Mouse (Mus musculus): ENCODE results near the gene Stat3.

Gene Stat3

DNA sequence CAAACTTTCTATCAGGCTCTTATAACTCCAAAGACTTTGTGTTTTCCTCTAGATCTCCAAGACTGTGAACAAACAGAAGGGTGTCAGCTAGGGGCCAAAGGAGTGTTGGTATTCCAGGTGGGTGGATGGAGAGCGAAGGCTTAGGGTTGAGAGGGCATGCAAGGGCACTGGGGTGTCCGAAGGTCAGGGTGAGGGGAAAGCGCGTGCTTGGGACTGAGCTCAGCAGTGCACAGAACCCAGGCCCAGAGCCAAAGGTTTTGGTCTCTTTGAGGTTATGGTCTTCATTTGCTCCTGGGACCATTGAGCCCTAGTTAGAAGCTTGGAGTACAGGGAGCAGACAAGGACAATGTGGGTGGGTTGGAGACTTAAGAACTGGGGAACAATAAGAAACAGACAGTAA is 84.2 kb downstream of the Stat3 start:
- no peak for DNase-seq (ENCODE audit: low read depth, low spot score)

DNA sequence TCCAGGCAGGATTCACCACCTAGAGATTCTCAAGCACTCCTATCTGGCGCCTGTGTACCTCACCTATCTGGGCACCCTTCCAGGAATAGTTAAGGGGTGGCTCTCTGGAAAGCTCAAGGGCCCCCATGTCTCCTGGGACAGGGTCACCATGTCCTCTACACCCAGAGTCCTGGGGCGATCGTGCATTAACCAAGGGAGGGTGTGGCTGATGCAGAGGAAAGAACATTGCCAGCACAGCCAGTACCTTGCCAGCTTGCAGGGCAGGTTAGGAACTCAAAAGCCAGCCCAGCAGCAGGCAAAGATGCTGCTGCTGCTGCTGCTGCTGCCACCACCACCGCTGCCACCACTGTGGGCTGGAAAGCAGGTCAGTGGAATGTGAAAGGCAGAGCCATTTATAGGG is 85.1 kb downstream of the Stat3 start:
- no peak for DNase-seq (ENCODE audit: low read depth, low spot score)

DNA sequence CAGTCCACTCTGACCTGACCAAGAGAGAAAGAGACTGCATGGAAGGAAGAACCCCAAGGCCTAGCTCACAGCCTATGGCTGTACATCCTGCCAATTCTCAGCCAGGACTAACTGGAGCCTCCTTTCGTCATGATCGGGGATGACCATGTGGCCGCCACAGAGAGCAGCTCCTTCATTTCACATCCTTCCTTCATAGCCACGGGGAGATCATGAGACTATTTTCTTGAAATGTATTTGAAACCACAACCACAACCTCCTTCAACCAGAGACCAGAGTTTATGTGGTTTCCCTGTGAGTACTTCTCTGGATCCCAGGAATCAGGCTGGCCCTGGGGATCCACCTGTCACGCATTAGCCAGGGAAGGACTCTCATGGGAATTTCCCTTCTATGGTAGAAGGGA is 86.3 kb downstream of the Stat3 start:
- DNase-seq (ENCODE audit: low read depth, low spot score) = no peak

DNA sequence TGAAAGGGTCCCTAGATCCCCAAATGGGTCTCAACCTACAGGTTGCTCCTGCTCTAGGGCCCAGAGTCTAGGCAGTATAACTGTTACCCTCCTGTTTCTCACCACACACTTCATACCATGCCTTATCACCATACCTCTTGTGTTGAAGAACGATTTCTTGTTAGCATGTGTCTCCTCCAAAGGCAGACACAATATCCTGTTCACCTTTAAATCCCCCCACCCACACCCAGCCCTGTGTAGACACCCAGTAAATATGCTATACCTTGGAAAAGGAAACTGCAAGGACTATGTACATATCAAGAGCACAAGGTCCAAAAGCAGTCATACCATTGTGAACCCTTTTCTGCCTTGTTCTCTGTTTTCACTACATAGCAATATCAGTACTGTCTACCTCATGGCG is 87.3 kb downstream of the Stat3 start:
- DNase-seq (ENCODE audit: low read depth, low spot score) = no peak

DNA sequence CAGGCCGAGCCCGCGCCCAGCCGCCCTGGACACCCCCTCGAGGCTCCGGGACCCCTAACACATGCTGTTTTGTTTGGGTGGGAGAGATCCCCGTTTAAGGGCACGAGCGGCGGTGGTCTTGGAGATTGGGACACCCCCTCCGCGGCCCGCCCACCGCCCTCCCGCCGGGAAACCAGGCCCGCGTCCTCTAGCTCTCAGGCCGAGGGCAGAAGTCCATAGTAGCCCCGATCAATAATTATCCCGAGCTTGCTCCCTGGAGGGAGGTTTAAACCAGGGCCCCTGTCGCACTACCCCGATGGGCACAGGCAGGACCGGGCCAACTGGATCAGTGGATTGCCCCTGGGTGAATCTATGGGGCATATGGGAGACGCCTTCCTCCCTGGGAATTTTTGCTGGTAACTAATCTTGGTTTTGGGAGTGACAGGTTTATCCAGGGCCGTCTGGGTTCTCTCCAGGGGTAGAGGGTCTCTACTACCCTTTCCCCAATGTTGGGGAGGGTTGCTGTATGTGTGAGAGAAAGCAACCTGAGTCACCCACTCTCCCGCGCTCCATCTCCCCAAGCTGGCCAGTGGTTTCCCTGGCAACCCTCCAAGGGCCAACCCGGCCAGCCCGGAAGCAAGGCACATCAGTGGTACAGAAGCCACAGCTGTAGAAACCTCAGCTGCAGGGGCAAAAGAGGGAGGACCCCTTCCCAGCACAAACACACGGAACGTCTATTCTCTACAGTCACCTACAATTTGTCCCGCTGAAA is 88.4 kb downstream of the Stat3 start:
- peak; percentile 51 for DNase-seq (ENCODE audit: low read depth, low spot score)

DNA sequence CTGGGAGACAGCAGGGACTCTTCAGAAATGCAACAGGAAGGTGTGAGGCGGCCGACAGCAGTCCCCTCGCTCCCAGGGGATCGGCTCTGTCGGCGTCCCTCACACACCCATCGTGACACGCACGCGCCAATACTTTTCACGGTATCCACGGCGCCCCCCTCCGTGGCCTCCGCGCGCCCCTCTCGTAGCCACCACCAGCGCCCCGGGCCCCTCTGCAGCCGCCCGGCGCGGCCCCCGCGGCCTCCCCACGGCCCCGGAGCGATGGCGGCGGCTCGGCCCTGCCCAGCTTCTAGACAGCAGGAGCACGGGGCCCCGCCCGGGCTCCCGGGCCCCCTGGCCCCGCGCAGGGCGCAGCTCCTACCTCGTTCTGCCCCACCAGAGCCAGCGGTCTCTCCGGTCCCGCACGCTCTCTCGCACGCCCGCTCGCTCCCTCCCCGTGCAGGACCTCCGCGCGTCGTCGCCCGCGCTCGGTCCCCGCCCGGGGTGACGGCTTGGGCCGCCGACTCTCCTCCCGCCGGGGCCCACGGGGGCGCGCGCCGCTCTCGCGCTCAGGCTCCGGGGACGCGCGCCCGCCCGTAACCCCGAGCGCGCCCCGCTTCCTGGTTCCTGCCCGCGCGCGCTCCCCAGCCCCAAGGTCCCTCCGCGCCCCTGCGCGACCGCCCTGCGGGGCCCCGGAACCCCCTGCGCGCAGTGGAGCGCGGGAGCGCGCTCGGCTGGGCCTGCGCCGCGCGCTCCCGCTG is 89.1 kb downstream of the Stat3 start, which contains the start of gene Stat5b:
Stat5b (minus strand) TSS at position 687 of the 740 bp plus-strand sequence.
- peak; percentile 56 for DNase-seq (ENCODE audit: low read depth, low spot score)

DNA sequence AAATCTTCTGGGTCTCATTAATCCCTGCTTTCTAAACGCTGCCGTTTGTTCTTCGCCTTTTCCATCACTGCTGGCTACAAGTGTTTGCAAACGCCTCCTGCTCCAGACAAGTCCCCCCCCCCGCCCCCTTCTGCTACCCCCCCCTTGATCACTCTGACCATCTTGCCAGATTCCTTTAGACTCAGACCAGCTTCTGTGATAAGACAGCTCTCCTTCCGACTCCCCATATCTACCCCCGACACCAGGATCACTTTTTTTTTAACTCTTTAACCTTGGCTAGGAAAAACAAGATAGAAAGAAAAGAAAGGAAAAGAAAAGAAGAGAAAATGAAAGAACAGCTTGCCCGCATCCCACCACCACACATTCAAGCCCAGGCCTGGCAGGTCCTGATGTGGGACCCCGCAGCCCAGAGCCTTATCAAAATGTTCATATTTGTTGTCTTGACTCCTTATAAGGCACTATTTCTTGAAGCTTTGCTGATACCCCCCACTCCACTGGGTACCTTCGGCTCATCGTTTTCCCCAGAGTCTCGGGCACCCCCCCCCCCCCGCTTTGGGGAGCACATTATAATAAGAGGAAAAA is 89.8 kb downstream of the Stat3 start:
- DNase-seq (ENCODE audit: low read depth, low spot score) = no peak

DNA sequence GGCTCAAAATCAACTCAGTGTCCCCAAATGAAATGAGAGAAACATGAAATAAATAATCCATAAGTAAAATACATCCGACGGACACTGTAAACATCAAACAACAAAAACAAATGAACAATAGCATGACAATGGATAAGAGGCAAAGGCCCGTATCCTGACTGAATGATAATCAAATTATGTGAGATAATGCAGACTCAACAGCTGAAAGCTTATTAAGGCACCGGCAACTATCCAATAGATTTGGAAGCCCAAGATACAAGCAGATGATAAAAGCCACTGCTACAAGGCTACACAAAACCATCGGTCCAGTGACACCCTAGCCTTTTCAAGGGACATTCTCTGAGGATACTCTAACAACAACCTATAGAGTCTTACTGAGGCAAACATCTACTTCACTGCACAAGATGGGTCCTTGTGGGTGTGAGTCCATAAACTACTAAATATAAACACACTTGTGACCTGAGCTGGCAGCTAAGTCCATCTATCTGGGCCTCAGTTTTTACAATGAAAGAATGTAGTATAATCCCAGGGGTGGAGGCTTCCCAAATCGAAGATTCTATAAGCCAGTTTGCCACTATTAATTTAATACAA is 90.5 kb downstream of the Stat3 start:
- no peak for DNase-seq (ENCODE audit: low read depth, low spot score)

DNA sequence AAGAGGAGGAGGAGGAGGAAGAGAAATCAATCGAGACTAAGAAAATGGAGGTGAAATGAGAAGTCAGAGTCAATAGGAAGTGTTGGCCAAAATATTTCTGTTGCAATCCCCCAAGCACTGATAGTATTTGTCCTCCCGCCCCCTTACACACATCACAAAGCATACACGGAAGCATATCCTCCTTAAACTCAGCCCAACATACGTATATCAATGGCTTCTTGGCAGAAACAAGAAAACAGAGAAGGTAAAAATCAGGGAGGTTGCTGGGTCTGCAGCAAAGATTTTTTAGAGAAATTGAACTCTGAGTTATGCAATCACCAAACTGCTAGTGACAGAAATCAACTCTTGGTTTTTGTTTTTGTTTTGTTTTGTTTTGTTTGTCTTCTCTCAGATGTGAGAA is 91.3 kb downstream of the Stat3 start:
- DNase-seq (ENCODE audit: low read depth, low spot score) = no peak

DNA sequence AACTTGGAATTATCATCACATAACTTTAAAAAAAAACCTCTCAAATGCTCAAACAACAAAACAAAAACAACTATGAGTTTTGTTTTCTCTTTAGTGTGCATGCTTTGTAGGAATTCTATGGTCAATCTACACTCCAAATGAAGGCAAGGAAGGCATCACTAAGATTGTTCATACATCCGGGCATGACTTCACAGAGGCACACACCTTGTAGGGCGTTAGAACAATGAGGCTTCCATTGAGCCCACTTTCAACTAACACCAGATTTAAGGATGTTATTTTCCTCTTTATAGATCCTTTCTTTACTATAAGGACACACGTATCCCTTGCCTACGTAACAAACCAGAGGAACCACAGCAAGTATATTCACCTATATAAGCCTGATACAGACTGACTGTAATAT is 91.8 kb downstream of the Stat3 start:
- DNase-seq (ENCODE audit: low read depth, low spot score) = no peak

DNA sequence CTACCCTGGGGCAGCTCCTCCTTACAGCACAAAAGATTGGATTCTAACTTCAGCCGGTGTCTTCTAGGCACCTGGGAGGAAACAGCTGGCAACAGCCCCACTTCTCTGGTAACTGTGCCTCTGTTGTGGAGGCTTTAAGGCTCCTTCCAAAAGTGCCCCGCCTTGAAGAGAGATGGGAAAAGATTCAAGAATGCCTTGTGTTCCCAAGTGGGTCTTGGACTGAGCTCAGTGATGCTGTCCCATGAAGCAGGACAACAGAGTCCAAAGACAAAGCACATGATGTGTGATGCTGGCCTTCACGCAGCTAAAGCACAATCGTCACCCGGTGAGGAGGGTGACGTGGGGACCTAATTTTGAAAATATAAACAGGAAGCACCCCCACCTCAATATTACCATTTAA is 93.5 kb downstream of the Stat3 start:
- DNase-seq (ENCODE audit: low read depth, low spot score) = no peak

DNA sequence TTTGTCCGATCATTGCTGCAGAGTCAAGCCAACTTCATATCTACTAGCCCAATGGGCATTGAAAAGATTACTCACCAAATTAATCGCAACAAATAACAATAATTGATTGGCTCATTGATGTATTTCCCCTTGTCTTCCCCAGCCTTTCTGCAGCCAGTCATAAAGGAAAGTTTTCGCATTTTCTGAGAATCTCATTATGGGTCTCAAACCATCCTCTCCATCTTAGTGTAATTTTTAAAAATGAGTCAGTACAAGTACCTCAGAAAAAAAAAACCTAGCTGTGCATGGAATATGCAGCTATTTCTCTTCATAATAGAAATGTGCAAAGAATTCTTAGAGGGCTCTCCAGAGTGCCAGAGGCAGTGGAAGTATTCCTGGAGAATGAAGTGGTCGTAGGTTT is 95.2 kb downstream of the Stat3 start:
- DNase-seq (ENCODE audit: low read depth, low spot score) = no peak

DNA sequence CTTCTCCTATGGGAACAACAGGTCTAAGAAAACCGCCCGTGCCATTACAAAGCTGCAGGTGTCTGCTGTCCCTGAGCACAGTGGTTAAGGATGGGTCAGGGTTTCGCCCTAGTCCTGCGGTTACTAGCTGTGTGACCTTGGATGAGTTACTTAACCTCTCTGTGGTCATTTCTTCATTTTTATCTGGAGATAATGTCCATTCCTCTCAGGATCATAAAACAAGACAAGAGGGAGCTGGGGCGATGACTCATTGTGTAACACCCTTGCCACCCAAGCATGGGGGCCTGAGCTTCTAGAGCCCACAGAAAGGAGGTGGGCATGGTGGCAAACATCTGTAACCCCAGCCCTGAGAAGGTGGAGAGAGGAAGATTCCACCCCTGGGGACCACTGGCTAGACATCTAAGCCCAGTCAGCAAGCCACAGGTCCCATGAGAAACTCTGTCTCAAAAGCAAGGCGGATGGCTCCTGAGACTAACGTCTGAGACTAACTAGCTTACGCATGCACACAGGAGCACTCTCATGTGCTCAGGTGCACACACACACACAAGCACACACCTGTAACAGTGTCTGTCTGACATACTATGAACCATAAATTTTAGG is 96.2 kb downstream of the Stat3 start:
- DNase-seq (ENCODE audit: low read depth, low spot score) = no peak

DNA sequence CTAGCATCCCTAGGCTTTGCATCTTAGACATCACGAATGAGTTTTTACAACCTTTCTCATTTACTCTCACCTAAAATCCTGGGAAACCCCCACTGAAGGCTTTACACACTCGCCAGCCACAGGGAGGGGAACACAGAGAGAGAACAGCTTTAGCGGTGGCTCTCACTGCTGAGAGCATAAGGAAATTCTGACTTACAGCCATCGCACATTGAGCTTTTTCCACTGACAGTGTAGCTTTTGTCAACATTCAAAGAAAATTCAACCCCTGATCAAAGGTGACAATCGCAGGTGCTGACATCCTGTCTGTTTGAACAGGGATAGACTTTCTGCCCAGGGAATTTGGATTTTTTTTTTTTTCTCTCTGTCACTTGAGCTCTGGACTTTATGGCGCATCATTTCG is 97.3 kb downstream of the Stat3 start:
- no peak for DNase-seq (ENCODE audit: low read depth, low spot score)

DNA sequence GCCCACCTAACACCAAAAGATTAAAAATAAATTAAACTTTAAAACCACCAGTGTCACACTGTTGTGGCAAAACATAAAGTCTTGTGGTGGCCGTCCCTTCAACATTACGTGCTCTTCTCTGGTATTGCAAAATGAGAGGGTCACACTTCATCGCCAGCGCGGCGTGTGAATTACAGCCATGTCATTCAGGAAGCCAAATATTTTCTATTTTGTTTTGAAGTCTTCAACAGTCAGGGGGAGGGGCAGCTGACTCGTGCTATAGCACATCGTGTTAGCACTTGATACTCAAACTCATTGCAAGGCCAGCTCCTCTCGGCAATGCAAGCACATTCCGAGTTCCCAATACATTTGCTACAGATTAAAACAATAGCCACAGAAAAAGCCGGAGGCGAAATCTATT is 98.5 kb downstream of the Stat3 start:
- no peak for DNase-seq (ENCODE audit: low read depth, low spot score)

DNA sequence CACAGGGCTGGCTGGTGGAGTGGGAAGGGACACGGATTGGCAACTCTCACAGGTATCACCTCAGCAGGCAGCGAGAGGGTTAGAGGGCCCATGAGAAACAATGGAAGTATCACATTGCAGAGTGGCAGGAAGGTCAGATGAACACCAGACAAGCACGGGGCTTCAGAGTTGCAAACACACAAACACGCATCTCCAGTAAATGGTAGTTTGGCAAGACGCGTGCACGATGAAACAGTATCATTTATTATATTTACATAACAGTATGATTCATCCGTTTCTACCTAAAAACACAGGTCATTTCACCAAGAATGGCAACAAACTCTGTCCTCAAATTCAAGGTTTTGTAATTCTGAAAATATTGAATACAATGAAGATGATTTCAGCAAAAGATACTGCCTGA is 99.8 kb downstream of the Stat3 start:
- DNase-seq (ENCODE audit: low read depth, low spot score) = no peak

DNA sequence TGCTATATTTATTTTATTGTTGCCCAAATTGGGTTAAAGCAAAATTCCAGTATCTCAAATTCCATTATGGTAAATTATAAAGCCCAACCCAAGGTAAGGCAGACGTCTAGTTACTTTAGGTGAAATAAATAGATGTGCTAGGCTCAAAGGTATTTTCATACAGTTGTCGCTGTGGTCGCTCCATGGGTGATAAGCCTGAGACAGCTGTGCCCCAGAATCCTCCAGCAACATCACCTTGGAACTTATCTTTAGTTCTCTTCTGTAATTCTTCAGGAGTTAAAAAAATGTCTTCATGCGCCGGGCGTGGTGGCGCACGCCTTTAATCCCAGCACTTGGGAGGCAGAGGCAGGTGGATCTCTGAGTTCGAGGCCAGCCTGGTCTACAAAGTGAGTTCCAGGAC is 100.4 kb downstream of the Stat3 start:
- DNase-seq (ENCODE audit: low read depth, low spot score) = no peak

DNA sequence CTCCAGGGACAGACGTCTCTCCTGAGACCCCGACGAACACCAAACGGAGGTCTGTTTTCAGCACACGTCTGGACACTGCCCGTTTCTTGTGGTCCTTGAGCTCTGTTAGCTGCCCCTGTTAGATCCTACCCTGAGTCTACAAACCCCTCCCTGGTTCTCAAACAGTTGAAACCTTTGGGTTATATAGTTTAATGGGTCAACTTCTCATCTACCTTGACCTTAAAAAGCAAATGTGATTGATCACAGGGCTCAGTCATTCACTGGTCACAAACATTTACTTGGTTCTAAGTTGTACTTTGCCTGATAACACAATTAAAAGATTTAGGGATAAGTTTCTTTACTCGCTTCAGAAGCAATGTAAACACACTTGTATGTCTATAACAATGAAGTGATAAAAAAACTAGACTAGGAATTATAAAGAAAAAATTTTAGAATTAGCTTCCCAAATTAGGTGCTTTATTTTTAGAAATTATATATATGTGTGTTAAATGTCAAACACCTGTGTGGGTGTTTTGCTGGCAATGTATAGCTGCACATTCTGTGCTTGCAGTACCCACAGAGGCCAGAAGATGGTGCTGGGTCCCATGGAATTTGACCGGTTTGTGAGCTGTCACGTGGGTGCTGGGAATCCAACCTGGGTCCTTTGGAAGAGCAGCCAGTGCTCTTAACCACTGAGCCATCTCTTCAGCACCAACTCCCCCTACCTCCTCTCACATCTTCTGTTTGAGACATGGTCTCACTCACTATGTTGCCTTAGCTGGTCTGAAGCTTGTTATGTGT is 102.2 kb downstream of the Stat3 start:
- peak; percentile 88 for DNase-seq (ENCODE audit: low read depth, low spot score)

All from R1 (cell line).